Mouse (Mus musculus) intestine, embryonic 16.5 days (tissue): Measurements from ENCODE around the gene Farp1. TPM values are rescaled to one million over a fixed set of nuclear protein-coding genes. Genes with fewer than 3 reads are reported as not detected.

Experiments
- ATAC-seq: fragments of 200-750 bp; cut with Nextera tagmentation; 2 replicates; pipeline ENCODE4 v1.8.0; 2017; ENCODE audit warnings: moderate TSS enrichment, moderate library complexity
- H3K27ac ChIP-seq: fragments of 300-500 bp; sonication (generic); 2 replicates; pipeline ENCODE4 v1.5.1; 2014; ENCODE audit warnings: mild to moderate bottlenecking, low read length
- H3K27me3 ChIP-seq: fragments of 300-500 bp; sonication (generic); replicated peaks from 2 replicates; pipeline ENCODE4 v1.6.1; 2014; ENCODE audit warnings: low read length, control low read depth, mixed read lengths; ENCODE audit not compliant: control insufficient read depth, insufficient read depth
- H3K36me3 ChIP-seq: fragments of 300-500 bp; sonication (generic); 2 replicates; pipeline ENCODE4 v1.6.1; 2014; ENCODE audit warnings: low read length, control low read depth; ENCODE audit not compliant: control insufficient read depth, insufficient read depth
- H3K4me1 ChIP-seq: fragments of 300-500 bp; sonication (generic); 2 replicates; pipeline ENCODE4 v1.6.1; 2014; ENCODE audit warnings: low read length, control low read depth, mixed read lengths; ENCODE audit not compliant: control insufficient read depth, insufficient read depth
- H3K4me2 ChIP-seq: fragments of 300-500 bp; sonication (generic); 2 replicates; pipeline ENCODE4 v1.6.1; 2014; ENCODE audit warnings: low read depth, low read length, control low read depth
- H3K4me3 ChIP-seq: fragments of 300-500 bp; sonication (generic); 2 replicates; pipeline ENCODE4 v1.5.1; 2014; ENCODE audit warnings: mild to moderate bottlenecking, low read length
- H3K9ac ChIP-seq: fragments of 300-500 bp; sonication (generic); 2 replicates; pipeline ENCODE4 v1.6.1; 2014; ENCODE audit warnings: low read depth, low read length
- H3K9me3 ChIP-seq: fragments of 300-500 bp; sonication (generic); 2 replicates; pipeline ENCODE4 v1.6.1; 2016; ENCODE audit warnings: low read length, control low read depth; ENCODE audit not compliant: control insufficient read depth
- WGBS: fragments of 180-500 bp; shearing (Covaris S2); extraction: QIAGEN DNeasy Blood & Tissue Kit; methylation state at CpG from one replicate; pipeline ENCODE4 v1.1.7; 2014; 5-methylcytosine and 5-hydroxymethylcytosine counted together
- polyA plus RNA-seq: library from polyadenylated mRNA; unstranded; fragments of >200 nt; fragmentation: Nextera tagmentation; extraction: Ambion mirVana; gene quantifications from 2 replicates; pipeline ENCODE4 v1.2.1, GENCODE M21; 2015

The Farp1 gene
- polyA plus RNA-seq, 1 experiment from 2014 or later = 8.7 TPM

- H3K27ac ChIP-seq = no peak overlapping the region
- no peaks in the 10 kb centered on the region for H3K36me3 ChIP-seq
- no peaks in the 10 kb centered on the region for H3K27me3 ChIP-seq
- no peak overlapping the region for H3K4me2 ChIP-seq
- no peak overlapping the region for H3K4me3 ChIP-seq
- 65% methylated on average over 2 of the region's 2 CpGs for WGBS
- no peaks in the 10 kb centered on the region for H3K9me3 ChIP-seq
- ATAC-seq = no peak
- H3K9ac ChIP-seq = no peak overlapping the region
- no peaks in the 10 kb centered on the region for H3K4me1 ChIP-seq
Measured at GRCm38 (mm10) chr14:121158616-121159015, 123.6 kb downstream of the Farp1 start.

GRCm38 (mm10) chr14:121162822-121163221, 127.8 kb downstream of the Farp1 start:
- no peaks in the 10 kb centered on the region for H3K27me3 ChIP-seq
- no peaks in the 10 kb centered on the region for H3K4me1 ChIP-seq
- H3K4me3 ChIP-seq = no peak overlapping the region
- no peak overlapping the region for H3K4me2 ChIP-seq
- H3K27ac ChIP-seq = no peak overlapping the region
- H3K9me3 ChIP-seq = no peaks in the 10 kb centered on the region
- no peaks in the 10 kb centered on the region for H3K36me3 ChIP-seq
- ATAC-seq = no peak
- 84% methylated on average over 2 of the region's 2 CpGs for WGBS
- no peak overlapping the region for H3K9ac ChIP-seq

GRCm38 (mm10) chr14:121164866-121165265, 129.9 kb downstream of the Farp1 start:
- Histone ChIP-seq H3K9me3 (no peaks in the 10 kb centered on the region), H3K4me1 (no peaks in the 10 kb centered on the region), H3K4me3 (no peak overlapping the region), H3K9ac (no peak overlapping the region), H3K27ac (peak overlapping the region; percentile 34), H3K27me3 (no peaks in the 10 kb centered on the region), H3K36me3 (no peaks in the 10 kb centered on the region), H3K4me2 (no peak overlapping the region)
- WGBS = 71% methylated on average over 1 of the region's 1 CpGs
- ATAC-seq = no peak

GRCm38 (mm10) chr14:121165408-121166037, 130.5 kb downstream of the Farp1 start:
- H3K4me2 ChIP-seq = no peak overlapping the region
- H3K4me1 ChIP-seq = no peaks in the 10 kb centered on the region
- H3K36me3 ChIP-seq = no peaks in the 10 kb centered on the region
- H3K27me3 ChIP-seq = no peaks in the 10 kb centered on the region
- H3K9me3 ChIP-seq = no peaks in the 10 kb centered on the region
- no peak overlapping the region for H3K4me3 ChIP-seq
- ATAC-seq = no peak
- peak overlapping the region; percentile 34; the same call in 1 of the 2 replicates for H3K27ac ChIP-seq
- H3K9ac ChIP-seq = no peak overlapping the region
- WGBS = 67% methylated on average over 6 of the region's 6 CpGs

GRCm38 (mm10) chr14:121166038-121166436, 131.0 kb downstream of the Farp1 start:
- Histone ChIP-seq H3K27ac (no peak overlapping the region), H3K4me3 (no peak overlapping the region), H3K9me3 (no peaks in the 10 kb centered on the region), H3K27me3 (no peaks in the 10 kb centered on the region), H3K4me1 (no peaks in the 10 kb centered on the region), H3K4me2 (no peak overlapping the region), H3K36me3 (no peaks in the 10 kb centered on the region), H3K9ac (no peak overlapping the region)
- 74% methylated on average over 7 of the region's 7 CpGs for WGBS
- no peak for ATAC-seq

- H3K4me3 ChIP-seq = no peak overlapping the region
- no peaks in the 10 kb centered on the region for H3K9me3 ChIP-seq
- no peak overlapping the region for H3K27ac ChIP-seq
- H3K36me3 ChIP-seq = no peaks in the 10 kb centered on the region
- H3K9ac ChIP-seq = no peak overlapping the region
- H3K27me3 ChIP-seq = no peaks in the 10 kb centered on the region
- ATAC-seq = no peak
- WGBS = 78% methylated on average over 3 of the region's 3 CpGs
- peaks cover 16% of the 10 kb centered on the region for H3K4me1 ChIP-seq
- H3K4me2 ChIP-seq = no peak overlapping the region
Measured at GRCm38 (mm10) chr14:121168716-121169115, 133.7 kb downstream of the Farp1 start.

GRCm38 (mm10) chr14:121170321-121170720, 135.3 kb downstream of the Farp1 start:
- H3K9ac ChIP-seq = no peak overlapping the region
- ATAC-seq = no peak
- no peak overlapping the region for H3K27ac ChIP-seq
- no peaks in the 10 kb centered on the region for H3K27me3 ChIP-seq
- peaks cover 16% of the 10 kb centered on the region for H3K4me1 ChIP-seq
- no peak overlapping the region for H3K4me2 ChIP-seq
- no peaks in the 10 kb centered on the region for H3K9me3 ChIP-seq
- no peak overlapping the region for H3K4me3 ChIP-seq
- 53% methylated on average over 9 of the region's 9 CpGs for WGBS
- H3K36me3 ChIP-seq = no peaks in the 10 kb centered on the region

- Histone ChIP-seq H3K4me1 (peaks cover 16% of the 10 kb centered on the region), H3K4me3 (no peak overlapping the region), H3K27me3 (no peaks in the 10 kb centered on the region), H3K4me2 (no peak overlapping the region), H3K9me3 (no peaks in the 10 kb centered on the region), H3K36me3 (no peaks in the 10 kb centered on the region), H3K27ac (peak overlapping the region; percentile 39), H3K9ac (no peak overlapping the region)
- WGBS = 52% methylated on average over 19 of the region's 19 CpGs
- no peak for ATAC-seq
Measured at GRCm38 (mm10) chr14:121172065-121173036, 137.4 kb downstream of the Farp1 start.

GRCm38 (mm10) chr14:121175385-121175784, 140.4 kb downstream of the Farp1 start:
- Histone ChIP-seq H3K4me1 (peaks cover 16% of the 10 kb centered on the region), H3K27me3 (no peaks in the 10 kb centered on the region), H3K4me2 (no peak overlapping the region), H3K27ac (no peak overlapping the region), H3K36me3 (no peaks in the 10 kb centered on the region), H3K9me3 (no peaks in the 10 kb centered on the region), H3K4me3 (no peak overlapping the region), H3K9ac (no peak overlapping the region)
- ATAC-seq = no peak
- WGBS = 69% methylated on average over 9 of the region's 9 CpGs
